ENCODE assay signal across 18 mouse cellular contexts in the genomic region with DNA sequence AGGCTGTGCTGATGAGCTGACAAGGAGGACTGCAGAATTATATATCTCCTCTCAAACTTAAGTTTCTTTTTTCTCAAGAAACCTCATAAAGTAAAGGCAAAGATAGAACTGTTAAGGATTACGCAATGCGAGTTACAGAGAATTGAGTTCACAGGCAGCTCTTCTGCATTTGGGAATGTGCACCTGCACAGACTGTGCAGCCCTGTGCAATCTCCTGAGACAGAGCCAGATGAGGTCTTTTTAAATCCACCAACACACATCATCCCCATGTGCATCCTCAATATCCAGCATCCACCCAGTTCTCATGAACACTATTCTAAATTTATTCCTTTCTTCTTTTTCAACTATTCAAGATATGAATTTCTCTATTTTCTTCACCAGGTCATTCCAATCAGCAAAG.
DNase-seq lines count a peak whose midpoint lies in the region; ATAC-seq and TF ChIP-seq lines count a peak whose summit lies in the region.
"Had no signal": no experiment of that assay in that cellular context is flagged by ENCODE, and none has a peak within 500 bp of the region (broad histone marks: within the 10 kb centered on the region; RNA-seq: fewer than 3 reads in every experiment).

No protein-coding gene starts in this region.

- ATAC-seq in frontal cortex, adult (ENCODE audit: low TSS enrichment) = peak; percentile 92
- ATAC-seq: forebrain, embryonic 13.5 days; forebrain, postnatal 0 days had no signal

- no peak for DNase-seq in frontal cortex, postnatal 10 days (ENCODE audit: low spot score in 2 of 2)
- DNase-seq in left cerebral cortex, adult 2 months (ENCODE audit: extremely low spot score in 1 of 2, low spot score in 2 of 2) = no peak
- DNase-seq in left cerebral cortex, postnatal 10 days (ENCODE audit: extremely low spot score in 1 of 2, low spot score in 2 of 2) = no peak
- DNase-seq in left cerebral cortex, adult 9 months (ENCODE audit: low spot score in 2 of 2) = peak; percentile 36 to 42
- peak; percentile 87 for DNase-seq in telencephalon, adult 2 months (ENCODE audit: low read depth, low spot score)
- no peak for DNase-seq in kidney, adult 9 months
- DNase-seq: adrenal gland, postnatal 10 days; cerebellum, adult 18-20 months; cerebellum, postnatal 10 days; forebrain, postnatal 0 days; gastrocnemius, postnatal 14 days; heart, adult 2 months; heart, postnatal 14 days had no signal

- peak overlapping the region; percentile 59 for H3K27ac ChIP-seq in left cerebral cortex, adult 2 months
- H3K27ac ChIP-seq: embryonic facial prominence, embryonic 10.5 days; forebrain, embryonic 13.5 days; heart, adult 2 months; heart, embryonic 15.5 days; hindbrain, embryonic 14.5 days had no signal

- intact Hi-C loops in left cerebral cortex, adult 2 months (cut with DNase I) = no loop called here
- intact Hi-C loops in left cerebral cortex, postnatal 10 days (cut with DNase I) = no loop called here

- TF ChIP-seq CTCF in left cerebral cortex, adult 2 months (IDR thresholded peaks at IDR 0.05) = no peak

- H3K4me3 ChIP-seq in left cerebral cortex, adult 2 months = no peak overlapping the region
- H3K4me3 ChIP-seq: embryonic facial prominence, embryonic 10.5 days; forebrain, embryonic 13.5 days; heart, adult 2 months; heart, embryonic 15.5 days had no signal

Comparison
In these comparisons a context has a peak if more than half of its experiments do, and no peak if none do; other contexts are left out.
1. DNase-seq: peak in left cerebral cortex, adult 9 months (2 of 2) and telencephalon, adult 2 months (single experiment); none in frontal cortex, postnatal 10 days (0 of 2), left cerebral cortex, adult 2 months (0 of 2), left cerebral cortex, postnatal 10 days (0 of 2) and kidney, adult 9 months (single experiment).